Mouse (Mus musculus) hindbrain, embryonic 14.5 days (tissue): ENCODE data around the gene Pgc. TPM values are rescaled to one million over a fixed set of nuclear protein-coding genes. Genes with fewer than 3 reads are reported as not detected.

Experiments
- ATAC-seq: fragments of 200-750 bp; cut with Nextera tagmentation; 2 replicates; pipeline ENCODE4 v1.8.0; 2017; ENCODE audit warnings: moderate number of reproducible peaks, mild to moderate bottlenecking, moderate TSS enrichment, moderate library complexity; ENCODE audit not compliant: low FRiP score
- DNase-seq: peaks from one replicate; pipeline ENCODE4 v3.0.0-alpha.2; 2015; ENCODE audit warnings: low spot score
- H3K27ac ChIP-seq: fragments of 300-500 bp; sonication (generic); 2 replicates; pipeline ENCODE4 v1.5.1; 2014; ENCODE audit warnings: mild to moderate bottlenecking, moderate library complexity
- H3K27me3 ChIP-seq: fragments of 300-500 bp; sonication (generic); 2 replicates; pipeline ENCODE4 v1.6.1; 2014; ENCODE audit warnings: mild to moderate bottlenecking, low read length, mixed read lengths; ENCODE audit not compliant: control insufficient read depth, insufficient read depth
- H3K36me3 ChIP-seq: fragments of 300-500 bp; sonication (generic); replicated peaks from 2 replicates; pipeline ENCODE4 v1.6.1; 2014; ENCODE audit not compliant: control insufficient read depth, insufficient read depth
- H3K4me1 ChIP-seq: fragments of 300-500 bp; sonication (generic); replicated peaks from 2 replicates; pipeline ENCODE4 v1.6.1; 2014; ENCODE audit warnings: antibody characterized with exemption, low read length, mixed read lengths; ENCODE audit not compliant: control insufficient read depth, insufficient read depth
- H3K4me2 ChIP-seq: fragments of 300-500 bp; sonication (generic); replicated peaks from 2 replicates; pipeline ENCODE4 v1.6.1; 2014; ENCODE audit warnings: mild to moderate bottlenecking, moderate library complexity
- H3K4me3 ChIP-seq: fragments of 300-500 bp; sonication (generic); replicated peaks from 2 replicates; pipeline ENCODE4 v1.5.1; 2014; ENCODE audit warnings: mild to moderate bottlenecking, low read length
- H3K9ac ChIP-seq: fragments of 300-500 bp; sonication (generic); 2 replicates; pipeline ENCODE4 v1.6.1; 2014
- H3K9me3 ChIP-seq: fragments of 300-500 bp; sonication (generic); 2 replicates; pipeline ENCODE4 v1.6.1; 2016; ENCODE audit warnings: low read length; ENCODE audit not compliant: control insufficient read depth
- WGBS: fragments of 180-500 bp; shearing (Covaris S2); extraction: QIAGEN DNeasy Blood & Tissue Kit; methylation state at CpG from one replicate; pipeline ENCODE4 v1.1.7; 2014; 5-methylcytosine and 5-hydroxymethylcytosine counted together
- polyA plus RNA-seq: library from polyadenylated mRNA; unstranded; fragments of >200 nt; fragmentation: Nextera tagmentation; extraction: Ambion mirVana; gene quantifications from 2 replicates; pipeline ENCODE4 v1.2.1, GENCODE M21; 2014

Pgc gene
- polyA plus RNA-seq, 1 experiment from 2014 or later: not detected

- H3K4me1 ChIP-seq: no peaks in the 10 kb centered on the region
- H3K9me3 ChIP-seq: no peaks in the 10 kb centered on the region
- WGBS: 51% methylated on average over 24 of the region's 24 CpGs
- DNase-seq: no peak
- no peak overlapping the region for H3K9ac ChIP-seq
- no peak overlapping the region for H3K4me2 ChIP-seq
- no peak for ATAC-seq
- H3K4me3 ChIP-seq: no peak overlapping the region
- H3K36me3 ChIP-seq: no peaks in the 10 kb centered on the region
- H3K27me3 ChIP-seq: no peaks in the 10 kb centered on the region
- no peak overlapping the region for H3K27ac ChIP-seq
Measured at GRCm38 (mm10) chr17:47730633-47731575, 4.3 kb downstream of the Pgc start.

GRCm38 (mm10) chr17:47735553-47736100 lies 9.0 kb downstream of the Pgc start:
- H3K27me3 ChIP-seq: peaks cover 21% of the 10 kb centered on the region
- H3K9ac ChIP-seq: no peak overlapping the region
- no peak overlapping the region for H3K4me2 ChIP-seq
- no peak overlapping the region for H3K4me3 ChIP-seq
- no peaks in the 10 kb centered on the region for H3K9me3 ChIP-seq
- WGBS: 73% methylated on average over 14 of the region's 14 CpGs
- no peak overlapping the region for H3K27ac ChIP-seq
- H3K4me1 ChIP-seq: peaks cover 21% of the 10 kb centered on the region; the same call in 1 of the 2 replicates
- H3K36me3 ChIP-seq: no peaks in the 10 kb centered on the region
- ATAC-seq (no peak), DNase-seq (no peak)

- peaks cover 21% of the 10 kb centered on the region; the same call in 1 of the 2 replicates for H3K4me1 ChIP-seq
- H3K9ac ChIP-seq: peak within 1 kb of the TSS; percentile 51
- peak within 1 kb of the TSS; percentile 90 for H3K4me2 ChIP-seq
- H3K27ac ChIP-seq: no peak within 1 kb of the TSS
- ATAC-seq (peak; percentile 77), DNase-seq (peak; percentile 98)
- no peaks in the 10 kb centered on the region for H3K36me3 ChIP-seq
- no peaks in the 10 kb centered on the region for H3K9me3 ChIP-seq
- under 1% methylated on average over 43 of the region's 47 CpGs for WGBS
- peak within 1 kb of the TSS; percentile 51 for H3K4me3 ChIP-seq
- peaks cover 21% of the 10 kb centered on the region for H3K27me3 ChIP-seq
Measured at GRCm38 (mm10) chr17:47736856-47737255, 10.2 kb downstream of the Pgc start, which contains the start of gene Tfeb. Gene Tfeb, plus strand, starts transcription at chr17:47737030.

- peak; percentile 36 for DNase-seq
- H3K9me3 ChIP-seq: no peaks in the 10 kb centered on the region
- peaks cover 21% of the 10 kb centered on the region; the same call in 1 of the 2 replicates for H3K4me1 ChIP-seq
- peak overlapping the region; percentile 51 for H3K9ac ChIP-seq
- ATAC-seq: peak; percentile 63
- 3% methylated on average over 40 of the region's 60 CpGs for WGBS
- peak overlapping the region; percentile 90 for H3K4me2 ChIP-seq
- H3K27ac ChIP-seq: no peak overlapping the region
- no peaks in the 10 kb centered on the region for H3K36me3 ChIP-seq
- peaks cover 21% of the 10 kb centered on the region for H3K27me3 ChIP-seq
- peak overlapping the region; percentile 51 for H3K4me3 ChIP-seq
Measured at GRCm38 (mm10) chr17:47737271-47738065, 10.8 kb downstream of the Pgc start.

- Histone ChIP-seq H3K36me3 (no peaks in the 10 kb centered on the region), H3K4me2 (peak overlapping the region; percentile 90), H3K4me1 (peaks cover 21% of the 10 kb centered on the region; the same call in 1 of the 2 replicates), H3K4me3 (peak overlapping the region; percentile 51), H3K9ac (peak overlapping the region; percentile 50; the same call in 1 of the 2 replicates), H3K9me3 (no peaks in the 10 kb centered on the region), H3K27me3 (peaks cover 21% of the 10 kb centered on the region), H3K27ac (no peak overlapping the region)
- ATAC-seq: peak; percentile 9; the same call in 1 of the 2 replicates
- DNase-seq: no peak
- under 1% methylated on average over 51 of the region's 61 CpGs for WGBS
Measured at GRCm38 (mm10) chr17:47738066-47738878, 11.6 kb downstream of the Pgc start.

- Histone ChIP-seq H3K4me1 (peaks cover 21% of the 10 kb centered on the region; the same call in 1 of the 2 replicates), H3K27me3 (peaks cover 21% of the 10 kb centered on the region), H3K27ac (no peak overlapping the region), H3K9me3 (no peaks in the 10 kb centered on the region), H3K36me3 (no peaks in the 10 kb centered on the region), H3K4me3 (peak overlapping the region; percentile 51), H3K4me2 (peak overlapping the region; percentile 90), H3K9ac (peak overlapping the region; percentile 50; the same call in 1 of the 2 replicates)
- no peak for ATAC-seq
- 6% methylated on average over 20 of the region's 20 CpGs for WGBS
- DNase-seq: no peak
Measured at GRCm38 (mm10) chr17:47738879-47739798, 12.5 kb downstream of the Pgc start.

GRCm38 (mm10) chr17:47740186-47740585 lies 13.5 kb downstream of the Pgc start:
- Histone ChIP-seq H3K4me1 (peaks cover 21% of the 10 kb centered on the region; the same call in 1 of the 2 replicates), H3K4me2 (no peak overlapping the region), H3K4me3 (no peak overlapping the region), H3K27me3 (peaks cover 21% of the 10 kb centered on the region), H3K36me3 (no peaks in the 10 kb centered on the region), H3K27ac (no peak overlapping the region), H3K9ac (no peak overlapping the region), H3K9me3 (no peaks in the 10 kb centered on the region)
- no peak for DNase-seq
- 74% methylated on average over 2 of the region's 2 CpGs for WGBS
- ATAC-seq: no peak
